Mouse (Mus musculus) lung, adult 18-20 months (tissue): Measurements from ENCODE around the gene Lgi1.

Experiments
- DNase-seq, 2 experiments: peaks; one replicate each; pipeline ENCODE4 v3.0.0; 2022; ENCODE audit warnings: mixed read lengths in 2 of 2

Lgi1 gene

DNA sequence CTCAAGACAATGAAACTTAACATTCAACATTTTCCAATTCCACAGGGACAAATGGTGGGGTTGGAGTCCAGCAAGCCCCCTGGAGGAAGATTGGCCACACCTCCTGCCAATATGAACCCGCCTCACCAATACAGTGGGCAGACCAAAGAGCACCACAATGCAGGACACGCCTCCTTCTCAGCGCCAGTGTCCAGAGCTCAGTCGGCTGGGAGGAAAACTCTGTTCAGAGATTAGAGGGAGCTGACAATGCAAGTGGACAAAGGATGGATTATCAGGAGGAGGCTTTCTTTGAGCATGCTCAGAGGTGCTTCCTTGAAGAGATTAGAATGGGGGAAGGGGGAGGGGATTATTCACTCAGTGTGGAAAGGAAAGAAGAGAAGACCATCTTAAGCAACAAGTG lies 62.7 kb downstream of the Lgi1 start:
- no peak for DNase-seq

DNA sequence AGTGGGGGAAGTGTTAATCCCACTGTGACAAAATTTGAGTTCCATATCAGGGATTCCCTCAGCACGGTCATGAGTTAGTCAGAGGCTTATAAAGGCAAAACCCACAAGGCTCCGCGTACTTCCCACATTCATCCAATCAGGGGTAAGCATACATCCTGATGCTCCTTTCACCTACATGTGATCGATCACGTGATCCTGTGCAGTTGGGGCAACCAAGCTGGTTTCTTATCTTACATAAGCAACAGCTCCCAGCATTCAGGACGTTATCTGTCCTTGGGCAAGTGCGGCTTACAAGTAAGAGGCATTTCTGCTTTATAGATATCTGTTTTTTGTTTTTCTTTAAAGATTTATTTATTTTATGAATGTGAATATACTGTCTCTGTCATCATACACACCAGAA lies 63.7 kb downstream of the Lgi1 start:
- no peak for DNase-seq

DNA sequence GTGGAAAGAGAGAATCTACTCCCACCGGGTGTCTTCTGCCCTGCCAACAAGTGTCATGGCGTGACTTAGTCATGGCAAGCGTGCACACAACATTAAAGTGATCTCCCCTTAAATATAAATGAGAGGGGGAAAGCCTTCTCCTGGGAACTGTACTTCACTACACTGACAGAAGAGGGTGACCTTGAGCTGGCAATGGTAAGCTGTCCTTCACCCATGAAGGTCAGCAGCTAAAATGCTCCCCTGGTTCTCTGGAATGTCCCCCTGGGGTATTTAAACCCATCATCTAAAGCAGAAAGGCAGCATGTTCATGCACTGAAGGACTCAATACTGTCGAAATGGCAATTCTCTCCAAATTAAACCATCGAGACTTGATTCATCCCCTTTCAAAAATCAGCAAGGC lies 64.9 kb downstream of the Lgi1 start:
- no peak for DNase-seq

DNA sequence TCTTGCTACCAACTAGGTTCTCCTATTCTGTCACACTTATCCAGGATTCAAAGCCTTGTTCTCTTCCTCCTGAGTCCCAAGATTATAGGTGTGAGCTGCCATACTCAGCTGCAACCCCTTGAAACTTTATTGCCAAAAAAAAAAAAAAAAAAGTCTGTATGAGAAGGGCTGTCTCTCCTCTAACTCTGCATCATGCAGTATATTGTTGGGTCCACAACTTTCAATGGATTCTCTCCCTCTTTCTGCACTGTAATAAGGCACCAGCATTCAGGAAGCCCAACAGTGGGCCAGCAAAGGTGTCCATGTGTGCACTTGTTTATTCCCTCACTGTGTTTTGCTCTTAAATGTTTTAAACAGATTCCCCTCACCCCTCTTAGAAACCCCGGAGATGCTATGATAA lies 66.7 kb downstream of the Lgi1 start:
- no peak for DNase-seq

DNA sequence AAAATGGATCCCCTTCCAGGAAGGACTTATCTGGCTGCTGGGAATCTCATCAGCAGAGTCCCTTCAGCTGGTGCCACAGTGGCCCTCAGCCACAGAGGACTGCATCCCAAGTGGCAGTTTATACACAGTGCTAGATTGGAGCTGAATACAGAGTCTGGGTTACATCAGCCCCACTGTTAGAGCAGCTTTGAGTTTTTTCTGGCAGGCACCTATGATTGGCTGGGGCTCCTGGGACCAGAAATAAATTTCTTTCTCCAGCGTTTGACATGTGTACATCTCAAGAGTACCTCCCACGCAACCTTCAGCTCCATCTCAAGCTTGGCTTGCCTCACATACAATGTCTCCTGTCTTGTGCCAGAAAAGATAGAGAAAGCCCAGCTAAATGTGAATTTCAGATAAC lies 67.9 kb downstream of the Lgi1 start:
- DNase-seq = peak in 1 of 2 experiments; percentile 4

DNA sequence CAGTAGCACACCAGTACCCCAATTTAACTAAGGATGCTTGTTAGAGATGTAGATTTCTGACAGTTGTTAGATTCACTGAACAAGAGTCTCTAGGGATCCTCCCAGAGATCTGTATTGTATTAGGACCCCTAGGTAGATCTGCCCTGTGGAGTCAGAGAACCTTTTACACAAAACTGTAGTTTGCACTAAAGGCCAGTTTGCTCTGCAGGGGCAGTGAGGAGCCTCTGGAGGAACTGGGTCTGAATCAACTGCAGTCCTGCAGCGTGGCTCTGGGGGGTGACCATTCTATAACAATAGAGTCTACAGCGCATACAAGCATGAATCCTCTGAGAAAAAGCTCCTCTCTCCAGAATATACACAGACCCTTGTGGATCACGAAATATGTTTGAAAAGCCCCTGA lies 68.5 kb downstream of the Lgi1 start:
- DNase-seq = no peak

DNA sequence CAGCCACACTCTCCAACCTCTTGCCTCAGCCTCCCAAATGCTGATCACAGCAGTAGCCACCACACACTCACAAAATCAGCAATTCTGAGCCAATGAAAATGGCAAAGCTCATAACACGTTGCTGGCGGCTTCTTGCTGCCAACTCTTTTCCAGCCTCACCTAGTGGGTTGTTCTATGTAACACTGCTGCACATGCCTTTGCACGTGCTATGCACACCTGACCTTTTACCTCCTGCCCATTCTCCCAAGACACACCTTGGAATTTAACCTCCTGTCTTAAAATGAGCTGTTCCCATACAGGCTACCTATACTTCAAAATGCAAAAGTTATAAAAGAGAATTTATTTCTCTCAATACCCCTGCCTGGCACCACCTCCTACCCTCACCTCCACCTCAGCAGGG lies 72.2 kb downstream of the Lgi1 start:
- no peak for DNase-seq

DNA sequence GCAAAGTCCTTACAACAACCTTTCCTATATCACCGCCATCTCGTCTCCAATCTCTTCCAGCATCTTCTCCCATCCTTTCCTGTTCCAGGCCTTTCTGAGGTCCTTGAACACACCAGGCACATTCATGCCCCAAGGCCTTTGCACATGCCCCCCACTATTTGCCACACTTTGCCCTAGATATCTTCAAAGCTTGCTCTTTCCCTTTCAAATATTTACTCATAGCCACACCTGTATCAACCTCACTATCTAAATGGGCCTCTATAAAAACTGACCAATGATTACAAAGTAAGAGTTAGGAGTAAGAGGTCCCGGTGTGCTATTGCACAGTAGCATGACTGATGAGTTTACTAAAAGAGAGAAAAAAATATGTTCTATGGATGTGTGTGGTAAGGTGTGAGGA lies 73.0 kb downstream of the Lgi1 start:
- DNase-seq = no peak

DNA sequence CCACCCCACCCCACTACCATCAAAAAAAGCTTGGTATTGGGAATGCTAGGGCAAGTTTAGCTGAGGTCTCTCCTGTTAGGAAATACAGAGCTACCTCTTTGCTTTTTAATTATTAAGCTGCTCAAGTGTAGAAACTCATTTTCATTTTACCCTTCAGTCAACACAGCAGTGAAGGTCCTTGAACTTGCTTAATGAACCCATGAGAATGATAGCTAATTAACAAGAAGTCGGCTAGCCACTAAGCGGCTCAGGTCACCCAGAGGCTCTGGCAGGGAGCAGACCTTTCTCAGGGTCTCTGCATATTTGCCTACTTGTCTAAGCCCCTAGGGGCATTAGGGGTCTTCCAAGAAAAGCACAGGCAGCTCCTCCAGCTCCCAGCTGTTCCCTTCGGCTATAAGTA lies 75.4 kb downstream of the Lgi1 start:
- no peak for DNase-seq

DNA sequence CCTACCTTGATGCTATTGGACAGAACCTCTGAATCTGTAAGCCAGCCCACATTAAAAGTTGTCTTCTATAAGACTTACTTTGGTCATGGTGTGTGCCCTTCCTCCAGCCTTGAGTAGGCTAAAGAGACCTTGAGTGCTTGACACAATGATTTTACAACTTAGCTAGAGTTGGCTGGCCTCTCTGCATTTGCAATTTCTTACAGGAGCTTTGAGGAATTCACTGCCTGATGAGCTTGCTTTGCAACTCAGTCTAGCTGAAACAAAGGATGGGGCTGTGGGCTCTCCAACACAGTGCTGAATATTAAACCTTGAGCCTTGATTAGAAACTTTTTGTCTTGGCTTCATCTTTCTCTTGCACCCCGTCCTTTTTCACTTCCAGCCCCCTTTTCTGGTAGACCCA lies 78.9 kb downstream of the Lgi1 start:
- DNase-seq = no peak

DNA sequence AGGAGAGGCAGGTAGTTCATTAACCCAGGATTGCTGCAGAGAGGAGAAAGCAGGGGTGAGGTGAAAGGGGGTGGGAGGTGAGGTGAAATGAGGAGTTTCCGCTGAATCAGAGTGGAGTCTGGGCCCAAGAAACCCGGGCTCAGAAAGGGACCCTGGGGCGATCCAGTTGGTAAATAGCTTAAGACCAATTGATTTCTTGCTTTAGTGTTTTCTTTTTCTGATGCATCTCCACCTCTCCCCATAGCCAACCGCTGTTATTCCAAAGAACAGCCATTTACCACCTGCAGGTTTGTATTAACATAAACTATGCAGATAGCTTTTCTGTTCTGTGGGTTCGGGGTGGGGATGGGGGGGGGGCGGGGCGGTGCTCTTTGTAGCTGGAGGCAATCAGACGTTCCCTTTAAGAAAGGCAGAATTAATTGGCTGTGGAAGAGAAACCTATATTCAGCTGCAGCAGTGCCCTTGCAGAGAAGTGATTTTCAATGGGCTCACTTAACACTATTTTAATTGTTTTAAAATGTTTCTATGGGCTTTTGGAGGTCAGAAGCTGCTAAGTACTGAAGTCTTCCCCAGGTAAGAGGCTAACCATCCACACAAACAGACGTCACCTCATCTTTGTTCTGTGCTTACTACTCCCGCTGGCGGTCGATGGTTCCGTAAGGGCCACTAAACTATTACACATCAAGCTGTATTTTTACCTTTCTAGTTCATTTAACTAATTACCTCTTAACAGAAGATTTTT lies 84.1 kb downstream of the Lgi1 start:
- no peak for DNase-seq

DNA sequence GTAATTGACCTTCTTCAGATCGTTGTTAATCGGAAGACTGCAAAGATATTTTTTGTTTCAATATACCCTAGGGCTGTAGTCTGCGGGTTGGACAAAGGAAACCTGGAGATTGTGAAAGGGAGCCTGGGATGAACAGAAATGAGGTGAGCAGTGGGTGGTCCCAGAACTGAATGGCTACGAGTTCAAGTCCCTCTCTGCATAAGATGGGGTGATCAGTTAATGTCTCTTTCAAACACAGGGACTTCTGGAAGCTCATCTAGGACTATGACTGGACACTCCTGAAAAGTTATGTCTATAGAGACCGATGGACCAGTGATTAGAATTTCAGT lies 84.6 kb downstream of the Lgi1 start:
- no peak for DNase-seq

DNA sequence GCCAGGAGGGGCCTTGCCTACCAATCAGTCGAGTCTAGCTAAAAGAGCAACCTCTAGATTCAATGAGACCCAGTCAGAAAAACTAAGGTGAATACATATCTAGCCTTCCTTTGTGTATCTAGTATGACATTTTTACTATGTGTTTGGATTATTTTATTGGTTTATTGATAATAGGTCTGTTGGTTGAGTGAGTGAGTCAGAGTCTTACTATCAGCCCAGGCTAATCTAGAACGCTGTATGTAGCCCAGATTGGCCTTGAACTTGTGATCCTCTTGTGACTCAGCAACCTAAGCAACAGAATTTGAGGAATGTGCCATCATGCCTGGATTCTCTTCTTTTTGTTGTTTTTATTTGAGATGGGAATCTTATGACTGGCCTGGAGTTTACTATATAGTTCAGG lies 86.9 kb downstream of the Lgi1 start:
- no peak for DNase-seq

DNA sequence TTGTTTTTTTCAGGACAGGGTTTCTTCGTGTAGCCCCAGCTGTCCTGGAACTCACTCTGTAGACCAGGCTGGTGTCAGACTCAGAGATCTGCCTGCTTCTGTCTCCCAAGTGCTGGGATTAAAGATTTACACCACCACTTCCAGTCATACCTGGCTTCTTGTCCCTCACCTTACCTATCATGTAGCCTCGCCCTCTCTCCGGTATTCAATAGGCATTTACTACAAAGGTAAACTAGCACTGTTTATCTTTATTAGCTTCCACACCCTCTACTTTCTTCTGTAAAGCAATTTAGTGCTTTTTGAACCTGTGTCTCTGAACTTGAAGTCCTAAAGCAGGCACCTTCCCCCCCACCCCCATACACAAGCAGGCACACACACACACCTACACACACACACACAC lies 87.4 kb downstream of the Lgi1 start:
- DNase-seq = no peak

DNA sequence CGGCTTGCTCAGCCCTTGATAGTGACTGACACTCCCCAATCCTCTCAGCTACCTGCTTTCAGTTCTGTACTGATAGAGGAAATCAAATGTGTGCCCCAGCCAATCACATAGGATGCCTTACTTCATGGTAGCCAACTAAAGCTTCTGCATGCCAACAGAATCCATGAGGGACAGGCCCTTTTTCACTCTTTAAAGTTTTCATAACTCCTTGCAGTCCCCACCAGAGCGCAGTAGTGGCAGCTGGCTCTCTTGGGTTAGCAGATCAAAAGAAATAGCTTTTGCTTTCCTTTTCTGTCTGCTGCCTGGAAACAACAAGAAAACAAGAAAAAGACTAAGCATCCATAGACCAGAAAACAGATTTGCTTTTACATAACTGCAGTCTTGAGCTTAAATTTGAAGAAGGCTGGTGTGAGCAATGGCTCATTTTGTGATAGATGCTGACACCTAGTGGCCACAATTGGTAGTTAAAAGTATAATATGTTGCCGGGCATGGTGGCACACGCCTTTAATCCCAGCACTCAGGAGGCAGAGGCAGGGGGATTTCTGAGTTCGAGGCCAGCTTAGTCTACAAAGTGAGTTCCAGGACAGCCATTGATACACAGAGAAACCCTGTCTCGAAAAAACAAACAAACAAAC lies 88.3 kb downstream of the Lgi1 start:
- DNase-seq = peak in 1 of 2 experiments; percentile 22

DNA sequence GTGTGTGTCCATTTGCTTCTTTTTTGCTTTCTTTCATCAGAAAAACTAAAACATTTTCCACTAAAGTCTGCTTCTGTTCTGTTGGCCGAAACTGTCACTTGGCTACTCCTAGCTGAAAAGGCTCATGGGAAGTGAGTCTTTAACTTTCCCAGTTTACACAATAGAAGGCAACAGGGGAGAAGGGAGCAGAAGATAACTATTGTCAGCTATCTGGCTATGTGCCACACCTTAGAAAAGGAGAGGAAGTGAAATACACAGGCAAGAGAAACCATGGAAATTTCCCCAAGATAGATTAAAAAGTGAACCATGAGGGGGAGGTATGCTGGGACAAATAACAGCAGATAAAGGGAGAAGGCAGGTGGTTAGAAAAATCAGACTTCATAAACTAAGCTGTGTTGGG lies 89.9 kb downstream of the Lgi1 start:
- no peak for DNase-seq

DNA sequence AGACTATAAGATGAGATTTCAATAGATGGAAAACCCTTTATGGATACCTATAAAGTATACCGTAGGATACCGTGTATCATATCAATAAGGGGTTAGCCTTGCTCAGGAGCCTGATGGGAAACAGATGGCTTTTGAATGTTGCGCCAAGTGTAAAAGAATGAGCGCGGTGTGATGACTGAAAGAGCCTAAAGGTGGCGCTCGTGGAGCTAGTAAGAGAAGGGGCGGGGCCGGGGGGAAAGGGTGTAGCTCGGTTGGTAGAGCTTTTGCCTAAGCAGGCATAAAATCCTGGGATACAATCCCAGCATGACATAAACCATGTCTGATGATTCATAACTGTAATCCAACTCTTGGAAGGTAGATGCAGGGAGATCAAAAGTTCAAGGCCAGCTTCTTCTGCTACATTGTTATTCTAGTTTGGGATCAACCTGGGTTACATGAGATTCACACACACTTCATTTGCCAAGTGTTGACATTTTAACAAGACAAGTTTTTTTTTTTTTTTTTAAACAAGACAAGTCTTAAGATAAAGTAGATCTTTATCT lies 90.6 kb downstream of the Lgi1 start:
- DNase-seq = no peak

DNA sequence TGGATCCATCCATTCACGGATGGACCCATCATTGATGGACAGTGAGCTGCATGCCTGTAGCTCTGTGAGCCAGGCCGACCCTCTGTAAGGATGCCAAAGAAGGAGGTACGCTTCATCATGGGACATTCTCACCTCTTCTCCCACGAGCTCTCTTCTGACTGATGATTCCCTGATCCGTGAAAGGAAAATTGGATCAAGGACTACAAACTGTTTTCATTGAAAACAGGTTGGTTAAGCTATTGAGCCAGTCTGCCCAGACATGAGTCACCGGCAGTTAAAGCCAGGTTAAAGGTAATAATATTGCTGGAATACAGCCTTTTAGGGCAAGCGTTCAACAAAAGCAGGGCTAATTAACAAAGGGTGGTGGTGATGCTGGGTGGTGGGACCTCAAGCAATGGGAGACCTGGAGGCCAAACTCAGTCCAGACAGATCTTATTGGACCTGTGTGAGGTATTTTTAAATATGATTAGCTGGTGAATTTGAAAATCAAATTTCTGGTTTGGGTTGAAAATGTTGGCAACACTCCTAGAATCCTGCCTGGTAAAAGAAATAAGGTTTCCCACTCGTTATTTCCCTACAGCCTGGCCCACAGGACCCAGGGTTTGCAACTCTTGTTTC lies 92.0 kb downstream of the Lgi1 start:
- no peak for DNase-seq

DNA sequence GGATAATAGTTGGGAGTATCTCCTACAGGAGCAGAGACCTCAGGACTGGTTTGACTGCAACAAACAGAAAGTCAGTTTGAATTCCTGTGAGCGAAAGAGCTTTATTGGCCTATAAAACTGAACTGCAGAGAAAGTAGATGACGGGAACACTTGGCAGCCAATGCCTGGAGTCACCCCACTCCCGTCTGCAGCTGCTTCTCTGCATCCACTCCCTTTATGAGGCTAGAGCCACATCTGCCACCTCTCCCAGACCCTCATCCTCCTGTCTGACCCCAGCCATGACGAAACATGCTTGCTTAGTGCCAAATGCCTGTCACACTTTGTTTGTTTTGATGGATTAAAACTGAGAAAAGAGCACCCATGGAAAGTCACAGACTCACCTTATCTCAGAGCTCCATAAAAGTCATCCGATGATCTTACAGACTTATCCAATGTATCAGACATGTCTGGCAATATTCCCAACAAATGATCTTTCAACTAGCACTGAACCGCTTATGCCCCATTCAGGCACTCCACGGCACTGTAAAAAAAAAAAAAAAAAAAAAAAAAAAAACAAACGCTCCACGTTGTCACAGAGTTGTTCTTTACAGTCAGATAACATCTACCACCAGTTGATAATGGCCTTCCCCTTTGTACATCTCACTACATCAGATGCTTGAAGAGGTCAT lies 93.8 kb downstream of the Lgi1 start:
- DNase-seq = no peak

DNA sequence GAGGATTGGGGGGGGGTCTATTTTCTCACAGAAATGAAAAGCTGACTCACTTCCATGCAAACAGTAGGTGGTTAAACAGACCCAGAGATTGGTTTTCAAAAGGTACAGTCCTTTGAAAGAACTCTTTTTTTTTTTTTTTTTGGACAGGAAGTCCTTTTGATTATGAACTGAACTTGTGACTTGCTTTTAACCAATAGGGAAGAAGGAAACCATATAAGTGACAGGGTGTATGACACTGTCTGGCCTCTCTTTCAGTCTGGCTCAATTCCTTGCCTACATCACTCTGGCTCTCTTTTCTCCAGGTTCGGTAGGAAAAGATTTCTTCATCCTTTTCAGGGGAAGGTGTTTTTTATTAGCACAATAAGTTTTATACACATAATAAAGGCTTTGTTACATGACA lies 95.0 kb downstream of the Lgi1 start:
- DNase-seq = no peak
